Mouse (Mus musculus) CH12.LX (cell line): ENCODE data around the gene Hmmr. TPM values are rescaled to one million over a fixed set of nuclear protein-coding genes. Genes with fewer than 3 reads are reported as not detected.

Experiments
- DNase-seq: peaks from one replicate; pipeline ENCODE4 v3.0.0-alpha.2; 2013; ENCODE audit errors: extremely low read depth
- H3K27ac ChIP-seq: 2 replicates; pipeline ENCODE4 v1.5.1; 2012; ENCODE audit warnings: low read depth, mild to moderate bottlenecking, control low read depth, moderate library complexity; ENCODE audit not compliant: insufficient read depth
- H3K27me3 ChIP-seq: replicated peaks from 2 replicates; pipeline ENCODE3; 2012; ENCODE audit warnings: inconsistent platforms
- H3K36me3 ChIP-seq, 2 experiments: replicated peaks in 1 of 2; 2 replicates each; pipeline versions ENCODE3 to v1.6.1; 2012; ENCODE audit warnings: inconsistent platforms in 1 of 2, low read length in 1 of 2, mild to moderate bottlenecking in 1 of 2, mixed read lengths in 1 of 2, moderate library complexity in 1 of 2; ENCODE audit not compliant: control insufficient read depth in 1 of 2, insufficient read depth in 1 of 2
- H3K4me1 ChIP-seq, 2 experiments: 2 replicates each; pipeline ENCODE4 v1.6.1; 2012; ENCODE audit warnings: inconsistent platforms in 1 of 2, moderate library complexity in 1 of 2; ENCODE audit not compliant: insufficient read depth in 2 of 2, control insufficient read depth in 1 of 2
- H3K4me2 ChIP-seq: 2 replicates; pipeline ENCODE4 v1.6.1; 2012; ENCODE audit warnings: low read depth, mild to moderate bottlenecking, control low read depth; ENCODE audit not compliant: poor library complexity, insufficient read depth, severe bottlenecking
- H3K4me3 ChIP-seq, 3 experiments: fragments of 150-350 bp in 1 of 3; sonication (generic) in 1 of 3; replicated peaks in 1 of 3; 2 replicates each; pipeline versions ENCODE3 to v1.5.1; 2011 to 2012; ENCODE audit warnings: low read depth in 2 of 3, low read length in 2 of 3, mild to moderate bottlenecking in 2 of 3, moderate library complexity in 2 of 3, control low read depth in 1 of 3, improper control_type of control experiment in 1 of 3, inconsistent platforms in 1 of 3, mixed read lengths in 1 of 3; ENCODE audit not compliant: poor library complexity in 1 of 3
- H3K79me2 ChIP-seq: replicated peaks from 2 replicates; pipeline ENCODE4 v1.6.1; 2012; ENCODE audit warnings: mild to moderate bottlenecking, moderate library complexity; ENCODE audit not compliant: control insufficient read depth, poor library complexity, insufficient read depth, severe bottlenecking; ENCODE audit errors: extremely low read depth
- H3K9ac ChIP-seq: 2 replicates; pipeline ENCODE4 v1.6.1; 2012; ENCODE audit warnings: low read depth, mild to moderate bottlenecking, control low read depth, moderate library complexity; ENCODE audit not compliant: insufficient read depth
- H3K9me3 ChIP-seq: replicated peaks from 2 replicates; pipeline ENCODE3; 2012; ENCODE audit warnings: low read length, inconsistent platforms, mixed read lengths
- BHLHE40 ChIP-seq: IDR thresholded peaks from 2 replicates; pipeline ENCODE4 v1.6.1; 2011; ENCODE audit warnings: mild to moderate bottlenecking, low read depth, low read length, improper control_type of control experiment
- ETS1 ChIP-seq: conservative IDR thresholded peaks from 2 replicates; pipeline ENCODE4 v1.6.1; 2012; ENCODE audit warnings: low read depth, mild to moderate bottlenecking, inconsistent platforms, low read length, improper control_type of control experiment, moderate library complexity
- HCFC1 ChIP-seq: IDR thresholded peaks from 2 replicates; pipeline ENCODE4 v1.6.1; 2012; ENCODE audit warnings: low read depth, mild to moderate bottlenecking, inconsistent platforms, low read length, improper control_type of control experiment
- IRF4 ChIP-seq: IDR thresholded peaks from 2 replicates; pipeline ENCODE4 v1.6.1; 2014; ENCODE audit warnings: low read depth, mild to moderate bottlenecking, inconsistent platforms, low read length, improper control_type of control experiment
- MAX ChIP-seq: IDR thresholded peaks from 2 replicates; pipeline ENCODE4 v1.6.1; 2011; ENCODE audit warnings: low read length, improper control_type of control experiment
- MAZ ChIP-seq: IDR thresholded peaks from 2 replicates; pipeline ENCODE4 v1.6.1; 2012; ENCODE audit warnings: low read depth, mild to moderate bottlenecking, inconsistent platforms, low read length, improper control_type of control experiment, moderate library complexity
- MEF2A ChIP-seq: IDR thresholded peaks from 2 replicates; pipeline ENCODE4 v1.6.1; 2014; ENCODE audit warnings: low read depth, mild to moderate bottlenecking, inconsistent platforms, low read length, improper control_type of control experiment, borderline replicate concordance
- MXI1 ChIP-seq: IDR thresholded peaks from 2 replicates; pipeline ENCODE4 v1.6.1; 2011; ENCODE audit warnings: mild to moderate bottlenecking, low read depth, low read length, improper control_type of control experiment
- PAX5 ChIP-seq: IDR thresholded peaks from 2 replicates; pipeline ENCODE4 v1.6.1; 2012; ENCODE audit warnings: low read length, inconsistent platforms, mixed read lengths
- RCOR1 ChIP-seq: conservative IDR thresholded peaks from 2 replicates; pipeline ENCODE4 v1.6.1; 2012; ENCODE audit warnings: low read depth, mild to moderate bottlenecking, inconsistent platforms, low read length, improper control_type of control experiment
- SIN3A ChIP-seq: IDR thresholded peaks from 2 replicates; pipeline ENCODE4 v1.6.1; 2012; ENCODE audit warnings: low read length, improper control_type of control experiment, inconsistent platforms
- SMC3 ChIP-seq: IDR thresholded peaks from 2 replicates; pipeline ENCODE4 v1.6.1; 2011; ENCODE audit warnings: low read depth, low read length, improper control_type of control experiment
- TBP ChIP-seq: conservative IDR thresholded peaks from 2 replicates; pipeline ENCODE4 v1.6.1; 2011; ENCODE audit warnings: low read depth, low read length, improper control_type of control experiment
- USF2 ChIP-seq: conservative IDR thresholded peaks from 2 replicates; pipeline ENCODE4 v1.6.1; 2011; ENCODE audit warnings: low read depth, low read length, improper control_type of control experiment
- dilution Hi-C: fragments of 300-500 bp; cut with MboI; formaldehyde crosslinking; loops from 2 replicates; pipeline ENCODE4 v1.14.3; 2020; ENCODE audit warnings: low sequenced_read_pairs; ENCODE audit not compliant: extremely low pct_unique_long_range_greater_than_20kb, extremely low pct_ligation_motif_present
- in situ Hi-C: fragments of 300-500 bp; cut with MboI; formaldehyde crosslinking; loops from 3 replicates; pipeline ENCODE4 v1.14.3; 2019; ENCODE audit warnings: low sequenced_read_pairs, low pct_ligation_motif_present, low pct_unique_long_range_greater_than_20kb, mixed read lengths
- polyA plus RNA-seq: library from polyadenylated mRNA; unstranded; fragments of >175 nt; gene quantifications from 2 replicates; pipeline ENCODE4 v1.2.1, GENCODE M21; 2012; ENCODE audit warnings: low read depth; ENCODE audit not compliant: insufficient read length
- total RNA-seq, 2 experiments: library from RNA; depleted of rRNA; stranded (reverse); fragments of 300-350 nt in 1 of 2; fragments of >200 nt in 1 of 2; gene quantifications; 2 replicates each; pipeline ENCODE4 v1.2.3; 2012 to 2014

Gene Hmmr
- total and polyA plus RNA-seq, 3 experiments, result 64.2 to 109 (median 64.3) TPM

DNA sequence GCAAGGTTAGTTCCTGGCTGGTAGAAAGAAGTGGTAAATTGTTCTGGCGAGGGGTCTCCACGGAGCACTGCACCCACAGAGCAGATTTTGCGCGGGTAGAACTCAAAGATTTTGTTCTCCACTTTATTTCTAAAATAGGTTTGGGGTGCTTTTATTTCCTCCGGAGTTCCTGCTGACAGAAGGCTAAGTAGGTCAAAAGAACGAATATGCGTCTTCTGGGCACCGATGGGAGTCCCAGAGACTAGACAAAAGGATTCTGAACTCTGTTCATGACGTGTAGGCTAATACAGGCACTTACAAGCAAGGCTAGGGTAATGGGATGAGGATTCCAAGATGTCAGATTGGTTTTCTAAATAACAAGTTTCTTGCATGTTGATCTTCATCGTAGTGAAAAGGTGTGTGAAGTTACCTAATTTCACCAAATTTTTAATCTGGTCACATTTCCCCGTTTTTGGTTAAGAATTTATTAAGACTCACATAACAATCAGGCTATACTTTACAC lies 1.1 kb upstream of the Hmmr start:
- H3K4me2 ChIP-seq, result peak overlapping the region; percentile 48
- peak overlapping the region; percentile 86 to 99 (median 96) for H3K4me3 ChIP-seq
- in situ Hi-C loops, result no loop called here

DNA sequence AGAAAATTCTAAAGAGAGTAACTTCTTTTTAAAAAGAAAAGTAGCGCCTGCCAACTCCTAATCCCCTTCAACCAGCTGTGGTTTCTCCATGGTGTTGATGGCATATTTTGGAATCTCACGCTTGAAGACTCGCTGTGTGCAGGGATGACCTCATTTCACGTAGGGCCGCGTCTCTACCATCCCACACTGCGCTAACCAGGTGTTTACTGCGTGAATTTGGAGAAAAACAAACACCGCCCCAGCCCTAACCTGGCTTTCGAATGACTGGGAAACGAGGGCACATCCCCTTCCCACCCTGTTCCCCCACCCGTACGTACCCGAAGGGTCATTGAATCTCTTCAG lies 254 bp downstream of the Hmmr start:
- Histone ChIP-seq H3K79me2 (peaks cover 57% of the 10 kb centered on the region), H3K9ac (peak overlapping the region; percentile 88), H3K4me2 (peak overlapping the region; percentile 63), H3K27ac (peak overlapping the region; percentile 25; the same call in 1 of the 2 replicates), H3K36me3 (peaks cover 15 to 40% of the 10 kb centered on the region in 2 experiments), H3K9me3 (no peaks in the 10 kb centered on the region), H3K27me3 (no peaks in the 10 kb centered on the region), H3K4me1 (peaks cover 0 to 18% of the 10 kb centered on the region in 2 experiments; a peak in 2 of 4 replicates), H3K4me3 (peak overlapping the region; percentile 86 to 97 (median 96))
- dilution Hi-C loops (no loop called here), in situ Hi-C loops (no loop called here)
- no peak for DNase-seq
- TF ChIP-seq RCOR1 (no peak), SMC3 (no peak), BHLHE40 (no peak), PAX5 (no peak), SIN3A (no peak)

More for the DNA sequence above, 1.1 kb upstream of the Hmmr start:
- Histone ChIP-seq H3K36me3 (peaks cover 20 to 44% of the 10 kb centered on the region in 2 experiments), H3K27me3 (no peaks in the 10 kb centered on the region), H3K9me3 (no peaks in the 10 kb centered on the region), H3K4me1 (peaks cover 0 to 18% of the 10 kb centered on the region in 2 experiments; a peak in 2 of 4 replicates), H3K27ac (peak overlapping the region; percentile 49), H3K79me2 (peaks cover 55% of the 10 kb centered on the region), H3K9ac (peak overlapping the region; percentile 97)
- TF ChIP-seq TBP (no peak), IRF4 (no peak), RCOR1 (no peak), MEF2A (no peak), MAX (no peak), ETS1 (no peak), MXI1 (no peak), MAZ (no peak)
- DNase-seq, result no peak
- dilution Hi-C loops, result no loop called here

DNA sequence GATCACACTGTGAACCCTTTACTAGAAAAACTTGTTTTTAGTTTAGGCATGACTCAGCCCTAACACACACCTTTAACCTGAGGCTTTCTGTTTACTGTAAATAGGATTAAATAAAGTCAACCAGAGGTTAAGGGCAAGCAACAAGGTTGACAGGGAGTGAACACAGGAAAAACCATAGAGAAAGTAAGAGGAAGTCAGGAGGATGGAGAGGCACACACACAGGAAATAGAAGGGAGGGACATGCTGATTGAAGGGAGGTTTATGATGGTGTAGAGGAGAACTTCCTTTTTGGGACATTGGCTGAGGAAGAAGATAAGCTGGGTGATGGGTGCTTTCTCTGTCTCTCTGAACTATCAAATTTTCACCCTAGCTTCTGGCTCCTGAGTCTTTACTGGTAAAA lies 14.9 kb downstream of the Hmmr start:
- Histone ChIP-seq H3K9me3 (no peaks in the 10 kb centered on the region), H3K4me3 (no peak overlapping the region), H3K9ac (no peak overlapping the region), H3K36me3 (peaks cover 53 to 90% of the 10 kb centered on the region in 2 experiments), H3K27ac (no peak overlapping the region), H3K27me3 (no peaks in the 10 kb centered on the region), H3K4me1 (no peaks in the 10 kb centered on the region; a peak in 1 of 4 replicates), H3K79me2 (0 out of 2 replicates have a peak, but pooled peaks cover 1% of the 10 kb centered on the region), H3K4me2 (no peak overlapping the region)
- no peak for DNase-seq
- in situ Hi-C loops (no loop called here), dilution Hi-C loops (no loop called here)
- TF ChIP-seq BHLHE40 (no peak), USF2 (no peak), HCFC1 (0 out of 2 replicates have a peak, but pooled peaks have one; percentile 17)
